Comparison of ENCODE assay signal across 8 mouse cellular contexts in the genomic region with DNA sequence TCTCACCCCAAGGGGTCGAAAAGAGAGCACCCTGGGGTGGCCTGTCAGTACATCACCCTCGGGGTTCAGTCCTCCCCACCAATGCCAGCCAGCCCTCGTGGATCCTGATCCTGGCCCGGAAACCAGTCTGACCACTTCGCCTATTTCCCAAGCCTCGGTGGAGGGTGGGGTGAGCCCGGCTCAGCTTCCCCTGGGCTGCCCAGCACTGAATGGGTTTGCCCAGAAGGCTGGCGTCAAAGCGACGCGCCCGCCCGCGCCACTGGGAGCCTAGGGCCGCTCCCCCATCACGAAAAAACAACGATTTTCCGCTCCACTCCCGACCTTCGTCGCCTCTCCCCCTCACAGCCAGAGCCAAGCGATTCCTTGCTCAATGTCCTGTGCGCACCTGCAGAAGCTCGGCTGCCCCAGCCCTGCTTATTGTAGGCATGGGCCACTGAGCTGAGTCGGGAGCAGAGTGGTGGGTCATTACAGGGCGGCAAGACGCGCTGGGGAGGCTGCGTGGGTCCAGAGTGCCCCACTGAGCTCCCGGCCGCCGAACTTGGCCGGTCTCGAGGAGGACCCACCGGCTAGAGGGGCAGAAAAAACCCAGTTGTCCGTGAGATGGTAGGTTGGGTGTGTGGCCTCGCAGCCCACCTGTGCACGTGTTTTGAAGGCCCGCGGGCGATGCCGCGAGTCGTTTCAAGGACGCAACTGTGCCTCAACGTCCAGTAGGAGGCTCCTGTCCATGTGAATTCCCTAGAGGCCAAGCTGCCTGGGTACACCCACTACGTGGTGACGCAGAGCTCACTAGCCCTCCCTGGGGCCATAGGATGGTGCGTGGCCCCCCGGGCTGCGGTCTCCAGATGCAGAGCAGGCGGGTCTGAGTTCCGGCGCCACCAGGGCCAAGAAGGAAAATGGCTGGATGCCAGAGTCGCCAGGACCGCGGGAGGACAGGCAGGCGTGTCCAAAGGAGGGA. TPM values are rescaled to one million over a fixed set of nuclear protein-coding genes. Genes with fewer than 3 reads are reported as not detected.
DNase-seq lines count a peak whose midpoint lies in the region; ATAC-seq and TF ChIP-seq lines count a peak whose summit lies in the region.

No protein-coding gene starts in this region.

- peak; percentile 70 for DNase-seq in kidney, postnatal 14 days
- DNase-seq in stomach, postnatal 0 days (ENCODE audit: low spot score), result peak; percentile 92
- no peak for DNase-seq in left cerebral cortex, postnatal 14 days (ENCODE audit: low spot score in 2 of 2)
- DNase-seq in thymus, postnatal 0 days (ENCODE audit: low spot score), result no peak

- no peak for TF ChIP-seq POLR2A in bone marrow, adult 2 months (IDR thresholded peaks at IDR 0.05; ENCODE audit: borderline replicate concordance, control insufficient read depth, low read depth, low read length)

- no peak for ATAC-seq in heart, embryonic 13.5 days (ENCODE audit: extremely low read depth, insufficient number of reproducible peaks, low FRiP score, low TSS enrichment)
- peak; percentile 62 for ATAC-seq in megakaryocyte, adult 5-6 weeks (ENCODE audit: poor library complexity, severe bottlenecking)
- ATAC-seq in stomach, postnatal 0 days (ENCODE audit: low FRiP score, low TSS enrichment), result peak; percentile 79

- 3% methylated on average over 58 of the region's 58 CpGs for WGBS in bone marrow, adult 2 months
- WGBS in heart, embryonic 13.5 days, result 4% methylated on average over 58 of the region's 58 CpGs
- 3% methylated on average over 58 of the region's 58 CpGs for WGBS in stomach, postnatal 0 days

- peak overlapping the region; percentile 93 for H3K9ac ChIP-seq in heart, embryonic 13.5 days
- peak overlapping the region; percentile 23; the same call in 1 of the 2 replicates for H3K9ac ChIP-seq in stomach, postnatal 0 days (ENCODE audit: low read length)

- peak overlapping the region; percentile 54 for H3K27ac ChIP-seq in bone marrow, adult 2 months (ENCODE audit: control insufficient read depth, insufficient read depth, low read depth, low read length, poor library complexity)
- no peak overlapping the region for H3K27ac ChIP-seq in heart, embryonic 13.5 days (replicated peaks)
- peak overlapping the region; percentile 86 for H3K27ac ChIP-seq in stomach, postnatal 0 days (replicated peaks)

- peak overlapping the region; percentile 39 for H3K4me3 ChIP-seq in E14TG2a.4 (replicated peaks; ENCODE audit: low read length)
- peak overlapping the region; percentile 10 for H3K4me3 ChIP-seq in bone marrow, adult 2 months (replicated peaks; ENCODE audit: control insufficient read depth, low read depth, low read length)
- H3K4me3 ChIP-seq in heart, embryonic 13.5 days, result peak overlapping the region; percentile 68
- peak overlapping the region; percentile 15 for H3K4me3 ChIP-seq in stomach, postnatal 0 days (ENCODE audit: low read depth, low read length)

- peak overlapping the region; percentile 96 for H3K4me2 ChIP-seq in heart, embryonic 13.5 days
- H3K4me2 ChIP-seq in stomach, postnatal 0 days (replicated peaks; ENCODE audit: low read depth), result peak overlapping the region; percentile 92

- no peak for TF ChIP-seq EP300 in stomach, postnatal 0 days (optimal IDR thresholded peaks at IDR 0.05)

- no peak for TF ChIP-seq CTCF in E14TG2a.4 (conservative IDR thresholded peaks at IDR 0.05; ENCODE audit: low read length)
- peak; percentile 26; the same call in 1 of the 2 replicates for TF ChIP-seq CTCF in bone marrow, adult 2 months (IDR thresholded peaks at IDR 0.05; ENCODE audit: control insufficient read depth, insufficient read depth, low read length)
- TF ChIP-seq CTCF in stomach, postnatal 0 days (IDR thresholded peaks at IDR 0.05; ENCODE audit: low read depth), result peak; percentile 71

- intact Hi-C loops in left cerebral cortex, postnatal 14 days (cut with DNase I), result no loop called here

- H3K9me3 ChIP-seq in E14TG2a.4 (ENCODE audit: low read length), result peaks cover 10% of the 10 kb centered on the region
- H3K9me3 ChIP-seq in heart, embryonic 13.5 days, result no peaks in the 10 kb centered on the region
- no peaks in the 10 kb centered on the region for H3K9me3 ChIP-seq in stomach, postnatal 0 days (ENCODE audit: control insufficient read depth, low read length)

- peaks cover 99% of the 10 kb centered on the region for H3K27me3 ChIP-seq in E14TG2a.4 (ENCODE audit: insufficient read depth, low read length)
- peaks cover 86% of the 10 kb centered on the region for H3K27me3 ChIP-seq in heart, embryonic 13.5 days (replicated peaks)
- peaks cover 13% of the 10 kb centered on the region; the same call in 1 of the 2 replicates for H3K27me3 ChIP-seq in stomach, postnatal 0 days (ENCODE audit: control insufficient read depth, insufficient read depth, low read length)

- H3K4me1 ChIP-seq in E14TG2a.4 (replicated peaks; ENCODE audit: low read depth, low read length), result peaks cover 60% of the 10 kb centered on the region
- peaks cover 3% of the 10 kb centered on the region for H3K4me1 ChIP-seq in bone marrow, adult 2 months (ENCODE audit: control insufficient read depth, insufficient read depth, low read length)
- H3K4me1 ChIP-seq in heart, embryonic 13.5 days, result peaks cover 46% of the 10 kb centered on the region
- H3K4me1 ChIP-seq in stomach, postnatal 0 days (replicated peaks; ENCODE audit: control insufficient read depth, insufficient read depth), result peaks cover 13% of the 10 kb centered on the region

- H3K36me3 ChIP-seq in E14TG2a.4 (ENCODE audit: insufficient read depth, low read length), result no peaks in the 10 kb centered on the region
- no peaks in the 10 kb centered on the region for H3K36me3 ChIP-seq in heart, embryonic 13.5 days
- H3K36me3 ChIP-seq in stomach, postnatal 0 days (ENCODE audit: control insufficient read depth, insufficient read depth, low read length), result no peaks in the 10 kb centered on the region

RNA-seq across cellular contexts. Expression of a gene that starts 17.5 kb away (rescaled TPM):
- 3.3 and 7.4 TPM in 2 replicates for polyA plus RNA-seq in bone marrow, adult 2 months (2011; ENCODE audit: insufficient read depth, insufficient read length, low replicate concordance, missing spikeins)
- 6.1 and 7.0 TPM in 2 replicates for polyA plus RNA-seq in heart, embryonic 13.5 days (2015; fragmentation: Nextera tagmentation; extraction: Ambion mirVana)
- total RNA-seq in megakaryocyte, adult 5-6 weeks (2015), result 3.2 and 5.6 TPM in 2 replicates
- 3.0 and 3.6 TPM in 2 replicates for total RNA-seq in megakaryocyte, adult 5-6 weeks (2017)
- polyA plus RNA-seq in stomach, postnatal 0 days (2015; fragmentation: Nextera tagmentation; extraction: Ambion mirVana), result 4.6 and 5.1 TPM in 2 replicates
- 10 to 100 TPM; 12.9 to 15.4 TPM for total RNA-seq in left cerebral cortex, postnatal 14 days (2021)
- 10.7 and 12.3 TPM in 2 replicates for polyA plus RNA-seq in thymus, postnatal 0 days (2015; fragmentation: Nextera tagmentation; extraction: Ambion mirVana)

RNA-seq across cellular contexts. Expression of a gene that starts 27.7 kb away (rescaled TPM):
- polyA plus RNA-seq in bone marrow, adult 2 months (2011; ENCODE audit: insufficient read depth, insufficient read length, low replicate concordance, missing spikeins), result 7.3 and 18.8 TPM in 2 replicates
- 8.0 and 9.5 TPM in 2 replicates for polyA plus RNA-seq in heart, embryonic 13.5 days (2015; fragmentation: Nextera tagmentation; extraction: Ambion mirVana)
- 15.3 and 15.5 TPM in 2 replicates for total RNA-seq in megakaryocyte, adult 5-6 weeks (2015)
- 18.0 and 18.4 TPM in 2 replicates for total RNA-seq in megakaryocyte, adult 5-6 weeks (2017)
- 9.6 and 11.2 TPM in 2 replicates for polyA plus RNA-seq in stomach, postnatal 0 days (2015; fragmentation: Nextera tagmentation; extraction: Ambion mirVana)
- total RNA-seq in left cerebral cortex, postnatal 14 days (2021), result 10 to 100 TPM; 63.2 to 74.0 TPM
- 25.1 and 26.8 TPM in 2 replicates for polyA plus RNA-seq in thymus, postnatal 0 days (2015; fragmentation: Nextera tagmentation; extraction: Ambion mirVana)

RNA-seq across cellular contexts. Expression of a gene that starts 35.6 kb away (rescaled TPM):
- 0.34 and 2.8 TPM in 2 replicates for polyA plus RNA-seq in bone marrow, adult 2 months (2011; ENCODE audit: insufficient read depth, insufficient read length, low replicate concordance, missing spikeins)
- polyA plus RNA-seq in heart, embryonic 13.5 days (2015; fragmentation: Nextera tagmentation; extraction: Ambion mirVana), result 17.6 and 18.9 TPM in 2 replicates
- 1.5 and 1.6 TPM in 2 replicates for total RNA-seq in megakaryocyte, adult 5-6 weeks (2015)
- 2.8 TPM in 2 replicates for total RNA-seq in megakaryocyte, adult 5-6 weeks (2017)
- 5.1 and 5.3 TPM in 2 replicates for polyA plus RNA-seq in stomach, postnatal 0 days (2015; fragmentation: Nextera tagmentation; extraction: Ambion mirVana)
- 1 to 10 TPM; 2.4 to 3.4 TPM for total RNA-seq in left cerebral cortex, postnatal 14 days (2021)
- polyA plus RNA-seq in thymus, postnatal 0 days (2015; fragmentation: Nextera tagmentation; extraction: Ambion mirVana), result 19.5 and 22.3 TPM in 2 replicates

Comparison
In these comparisons a context has a peak if more than half of its experiments do, and no peak if none do; other contexts are left out.
1. H3K4me3 ChIP-seq: peak in every context shown above with its lines; median percentile 68 in heart, embryonic 13.5 days; 39 in E14TG2a.4; 15 in stomach, postnatal 0 days; 10 in bone marrow, adult 2 months.
2. DNase-seq: peak in kidney, postnatal 14 days (single experiment) and stomach, postnatal 0 days (single experiment); none in left cerebral cortex, postnatal 14 days (0 of 2) and thymus, postnatal 0 days (single experiment).